Mouse (Mus musculus) liver, adult 10 weeks (tissue): ENCODE measurements around the gene Arl13a. TPM values are rescaled to one million over a fixed set of nuclear protein-coding genes. Genes with fewer than 3 reads are reported as not detected.

Experiments
- polyA plus RNA-seq: library from polyadenylated mRNA; stranded (reverse); fragments of 350-450 nt; fragmentation: Illumina TruSeq; extraction: RNeasy Lipid Tissue Mini Kit (QIAGEN cat#74804); gene quantifications from one replicate; pipeline ENCODE4 v1.2.3, GENCODE M21; 2014; ENCODE audit warnings: low read depth, low replicate concordance

Arl13a gene
- not detected for polyA plus RNA-seq

DNA sequence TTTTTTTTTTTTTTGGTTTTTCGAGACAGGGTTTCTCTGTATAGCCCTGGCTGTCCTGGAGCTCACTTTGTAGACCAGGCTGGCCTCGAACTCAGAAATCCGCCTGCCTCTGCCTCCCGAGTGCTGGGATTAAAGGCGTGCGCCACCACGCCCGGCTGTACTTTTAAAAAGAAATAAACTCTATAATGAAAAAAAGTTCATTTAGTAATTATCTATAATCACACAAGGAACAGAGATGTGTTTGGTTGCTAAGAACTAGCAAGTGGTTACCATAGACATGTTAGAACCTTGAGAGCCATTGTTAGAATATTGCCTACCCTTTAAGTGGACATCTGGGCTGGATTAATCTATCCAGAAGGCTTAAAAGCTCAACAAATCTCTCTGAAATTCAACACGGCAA is at the start of gene Arl13a:
Gene Arl13a (plus strand): TSS at position 301 of the 400 bp plus-strand sequence.

DNA sequence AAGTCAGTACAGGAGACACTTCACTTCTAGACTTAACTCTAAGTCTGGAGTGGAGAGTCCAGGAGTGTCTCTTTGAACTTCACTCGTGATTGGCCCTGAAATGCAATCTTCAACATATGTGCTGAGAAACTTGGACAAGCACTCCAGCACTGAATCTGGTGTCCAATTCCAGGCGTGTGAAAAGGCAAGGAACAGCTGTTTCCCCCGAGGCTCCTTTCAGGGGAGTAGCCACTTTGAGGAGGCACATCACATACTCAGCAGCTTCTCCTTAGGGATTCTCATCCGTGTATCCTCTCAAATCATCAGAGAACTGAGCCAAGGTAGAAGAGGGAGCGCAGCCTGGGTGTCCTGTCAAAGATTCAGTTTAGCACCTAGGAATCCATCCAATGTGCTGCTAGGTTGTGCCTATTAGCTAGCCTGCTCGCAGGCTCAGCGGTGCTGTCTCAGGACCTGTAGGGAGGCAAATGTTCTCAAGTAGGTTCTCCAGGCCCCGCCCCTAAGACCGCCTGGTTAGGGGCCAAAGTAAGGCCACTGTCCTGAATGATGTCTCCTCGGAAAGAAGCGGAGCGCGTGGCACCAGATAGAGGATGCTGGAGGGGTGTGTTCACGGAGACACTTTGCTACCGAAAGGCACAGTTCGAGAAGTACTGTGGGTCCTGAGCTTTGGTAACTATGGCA is 25.1 kb upstream of the Arl13a start, which contains the start of gene Xkrx:
Gene Xkrx (minus strand): TSS at position 34 of the 678 bp plus-strand sequence.

GRCm38 (mm10) chrX:134221856-134222255 is 34.6 kb downstream of the Arl13a start, which contains the start of gene Nox1:
Gene Nox1 (minus strand): TSS chrX:134221956.

Other genes starting within 250 kb of the Arl13a start
- 3.2 TPM for gene Sytl4, start 205.7 kb upstream of the Arl13a start, polyA plus RNA-seq
- 13.1 TPM for gene Cstf2, start 128.3 kb upstream of the Arl13a start, polyA plus RNA-seq
- 0.16 TPM for gene Xkrx, start 25.4 kb upstream of the Arl13a start, polyA plus RNA-seq
- gene Nox1, start 34.5 kb downstream of the Arl13a start, polyA plus RNA-seq = not detected
- 35.0 TPM for gene Trmt2b, start 89.5 kb downstream of the Arl13a start, polyA plus RNA-seq
- gene Tmem35a, start 107.7 kb downstream of the Arl13a start, polyA plus RNA-seq = 0.19 TPM
- gene Cenpi, start 120.6 kb downstream of the Arl13a start, polyA plus RNA-seq = 0.32 TPM
- not detected for gene Drp2, start 217.1 kb downstream of the Arl13a start, polyA plus RNA-seq